Mouse (Mus musculus): ENCODE data around the gene Fam151a. TPM values are rescaled to one million over a fixed set of nuclear protein-coding genes. Genes with fewer than 3 reads are reported as not detected.

The Fam151a gene
- total and polyA plus RNA-seq, 3 experiments, result 0.11 to 0.34 (median 0.24) TPM

DNA sequence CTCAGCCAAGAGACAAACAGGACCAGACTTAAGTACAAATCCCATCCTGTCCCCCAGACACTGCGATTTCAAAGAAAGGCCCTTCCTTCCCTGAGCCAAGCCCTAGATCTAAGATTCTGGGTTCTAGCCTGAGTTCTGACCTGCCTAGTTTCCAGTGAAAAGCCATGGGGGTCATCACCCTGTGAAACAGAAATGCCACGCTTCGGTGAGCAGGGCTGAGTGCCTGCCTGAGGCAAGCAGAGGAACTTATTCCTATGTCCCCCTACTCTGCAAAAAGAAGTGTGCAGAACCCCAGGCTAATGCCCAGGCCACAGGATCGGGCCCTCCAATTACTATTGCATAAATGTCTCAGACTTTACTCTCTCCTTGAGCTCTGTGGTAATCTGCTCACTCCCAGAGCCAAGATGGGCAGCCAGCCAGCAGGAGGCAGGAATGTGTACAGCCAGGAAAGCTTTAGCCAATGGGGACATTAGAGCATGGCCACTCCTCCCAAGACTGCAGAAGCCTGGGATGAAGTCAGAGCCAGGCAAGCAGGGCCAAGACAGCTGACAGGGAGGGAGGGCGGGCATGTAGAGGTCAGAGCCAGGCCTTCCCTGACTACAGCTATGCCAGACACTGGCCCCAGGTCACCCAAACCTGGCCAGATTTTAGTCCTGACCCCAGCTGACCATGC is 44.6 kb downstream of the Fam151a start:
- in situ Hi-C loops (cut with MboI; ENCODE audit: low pct_ligation_motif_present, low pct_unique_long_range_greater_than_20kb, low sequenced_read_pairs), result no loop called here
- Histone ChIP-seq H3K4me1 (ENCODE audit: control insufficient read depth in 1 of 2, insufficient read depth in 2 of 2) (peaks cover 5 to 18% of the 10 kb centered on the region in 2 experiments; a peak in 3 of 4 replicates), H3K36me3 (replicated peaks in 1 of 2; ENCODE audit: control insufficient read depth in 1 of 2, insufficient read depth in 1 of 2, low read length in 1 of 2) (peaks cover 0 to 12% of the 10 kb centered on the region in 2 experiments), H3K27me3 (replicated peaks) (no peaks in the 10 kb centered on the region), H3K4me3 (replicated peaks in 1 of 3; ENCODE audit: low read depth in 2 of 3, low read length in 2 of 3, poor library complexity in 1 of 3) (no peak overlapping the region), H3K9me3 (replicated peaks; ENCODE audit: low read length) (peaks cover 3% of the 10 kb centered on the region), H3K79me2 (replicated peaks; ENCODE audit: control insufficient read depth, extremely low read depth, insufficient read depth, poor library complexity, severe bottlenecking) (no peaks in the 10 kb centered on the region), H3K27ac (ENCODE audit: insufficient read depth, low read depth) (no peak overlapping the region), H3K4me2 (ENCODE audit: insufficient read depth, low read depth, poor library complexity, severe bottlenecking) (no peak overlapping the region), H3K9ac (ENCODE audit: insufficient read depth, low read depth) (no peak overlapping the region)
- DNase-seq (ENCODE audit: extremely low read depth), result no peak
- dilution Hi-C loops (cut with MboI; ENCODE audit: extremely low pct_ligation_motif_present, extremely low pct_unique_long_range_greater_than_20kb, low sequenced_read_pairs), result no loop called here
- TF ChIP-seq MAFK (IDR thresholded peaks at IDR 0.05; ENCODE audit: insufficient replicate concordance, low read length), result no peak
- TF ChIP-seq JUND (conservative IDR thresholded peaks at IDR 0.05; ENCODE audit: low read depth, low read length), result no peak
- no peak for TF ChIP-seq NRF1 (IDR thresholded peaks at IDR 0.05; ENCODE audit: low read depth, low read length)
- no peak for TF ChIP-seq ZNF384 (IDR thresholded peaks at IDR 0.05; ENCODE audit: low read depth, low read length)
- TF ChIP-seq ZC3H11A (IDR thresholded peaks at IDR 0.05; ENCODE audit: low read depth, low read length), result no peak
- no peak for TF ChIP-seq CTCF (conservative IDR thresholded peaks at IDR 0.05 in 1 of 2, IDR thresholded peaks at IDR 0.05 in 1 of 2; ENCODE audit: low read depth in 2 of 2, low read length in 2 of 2)
- TF ChIP-seq CHD1 (IDR thresholded peaks at IDR 0.05; ENCODE audit: low read depth, low read length), result no peak
- no peak for TF ChIP-seq MAZ (IDR thresholded peaks at IDR 0.05; ENCODE audit: low read depth, low read length)
- TF ChIP-seq SIN3A (IDR thresholded peaks at IDR 0.05; ENCODE audit: low read length), result no peak
- no peak for TF ChIP-seq MXI1 (IDR thresholded peaks at IDR 0.05; ENCODE audit: low read depth, low read length)
- TF ChIP-seq SMC3 (IDR thresholded peaks at IDR 0.05; ENCODE audit: low read depth, low read length), result no peak
- TF ChIP-seq GABPA (IDR thresholded peaks at IDR 0.05; ENCODE audit: insufficient replicate concordance, low read depth, low read length), result no peak

DNA sequence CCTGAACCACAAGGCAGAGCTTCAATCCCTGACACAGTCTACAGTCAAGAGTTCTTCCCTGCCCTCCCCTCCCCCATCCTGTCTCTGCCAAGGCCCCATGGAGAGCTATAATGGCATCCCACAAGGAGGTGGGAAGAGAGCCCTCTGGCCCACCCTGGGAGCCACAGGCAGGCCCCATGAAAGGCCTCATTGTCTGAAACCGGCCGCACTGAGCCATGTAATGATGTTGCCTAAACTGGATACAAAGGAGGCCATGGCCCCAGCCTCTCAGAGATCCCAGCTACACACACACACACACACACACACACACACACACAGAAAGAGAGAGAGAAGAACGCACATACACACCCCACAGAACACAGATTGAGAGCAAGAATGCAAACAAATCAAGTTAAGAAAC is 46.4 kb downstream of the Fam151a start:
- no peak for DNase-seq (ENCODE audit: extremely low read depth)
- TF ChIP-seq POLR2A (IDR thresholded peaks at IDR 0.05; ENCODE audit: low read depth, low read length) (no peak), USF1 (IDR thresholded peaks at IDR 0.05; ENCODE audit: low read depth, low read length) (no peak), MAX (IDR thresholded peaks at IDR 0.05; ENCODE audit: low read length) (no peak), E2F4 (IDR thresholded peaks at IDR 0.05; ENCODE audit: insufficient replicate concordance, low read depth, low read length) (no peak), JUN (IDR thresholded peaks at IDR 0.05; ENCODE audit: insufficient read depth, low read depth, low read length) (no peak), USF2 (conservative IDR thresholded peaks at IDR 0.05; ENCODE audit: low read depth, low read length) (no peak), ZMIZ1 (IDR thresholded peaks at IDR 0.05; ENCODE audit: low read depth, low read length) (no peak), UBTF (IDR thresholded peaks at IDR 0.05; ENCODE audit: low read depth, low read length) (no peak), POLR2AphosphoS2 (IDR thresholded peaks at IDR 0.05; ENCODE audit: low read depth, low read length) (no peak), ETS1 (conservative IDR thresholded peaks at IDR 0.05; ENCODE audit: low read depth, low read length) (no peak), HCFC1 (IDR thresholded peaks at IDR 0.05; ENCODE audit: low read depth, low read length) (no peak), RAD21 (IDR thresholded peaks at IDR 0.05; ENCODE audit: low read depth, low read length) (no peak), ZNF384 (IDR thresholded peaks at IDR 0.05; ENCODE audit: low read depth, low read length) (no peak), EP300 (IDR thresholded peaks at IDR 0.05; ENCODE audit: low read length) (no peak), MAFK (IDR thresholded peaks at IDR 0.05; ENCODE audit: insufficient replicate concordance, low read length) (no peak), KAT2A (IDR thresholded peaks at IDR 0.05; ENCODE audit: insufficient replicate concordance, low read length) (no peak), NELFE (IDR thresholded peaks at IDR 0.05; ENCODE audit: low read depth, low read length) (no peak), SMC3 (IDR thresholded peaks at IDR 0.05; ENCODE audit: low read depth, low read length) (no peak), JUND (conservative IDR thresholded peaks at IDR 0.05; ENCODE audit: low read depth, low read length) (no peak), TBP (conservative IDR thresholded peaks at IDR 0.05; ENCODE audit: low read depth, low read length) (no peak)
- Histone ChIP-seq H3K9ac (ENCODE audit: insufficient read depth, low read depth) (no peak overlapping the region), H3K27me3 (replicated peaks) (no peaks in the 10 kb centered on the region), H3K4me3 (replicated peaks in 1 of 3; ENCODE audit: low read depth in 2 of 3, low read length in 2 of 3, poor library complexity in 1 of 3) (no peak overlapping the region), H3K79me2 (replicated peaks; ENCODE audit: control insufficient read depth, extremely low read depth, insufficient read depth, poor library complexity, severe bottlenecking) (no peaks in the 10 kb centered on the region), H3K9me3 (replicated peaks; ENCODE audit: low read length) (peaks cover 3% of the 10 kb centered on the region), H3K36me3 (replicated peaks in 1 of 2; ENCODE audit: control insufficient read depth in 1 of 2, insufficient read depth in 1 of 2, low read length in 1 of 2) (peaks cover 0 to 20% of the 10 kb centered on the region in 2 experiments), H3K4me1 (ENCODE audit: control insufficient read depth in 1 of 2, insufficient read depth in 2 of 2) (peaks cover 5 to 29% of the 10 kb centered on the region in 2 experiments; a peak in 3 of 4 replicates), H3K27ac (ENCODE audit: insufficient read depth, low read depth) (no peak overlapping the region), H3K4me2 (ENCODE audit: insufficient read depth, low read depth, poor library complexity, severe bottlenecking) (no peak overlapping the region)
- in situ Hi-C loops (cut with MboI; ENCODE audit: low pct_ligation_motif_present, low pct_unique_long_range_greater_than_20kb, low sequenced_read_pairs), result no loop called here
- dilution Hi-C loops (cut with MboI; ENCODE audit: extremely low pct_ligation_motif_present, extremely low pct_unique_long_range_greater_than_20kb, low sequenced_read_pairs), result no loop called here
